Mouse (Mus musculus) CH12.LX (cell line): ENCODE results near the gene Gm17324. TPM values are rescaled to one million over a fixed set of nuclear protein-coding genes. Genes with fewer than 3 reads are reported as not detected.

Experiments used
- DNase-seq: peaks from one replicate; pipeline ENCODE4 v3.0.0-alpha.2; 2013; ENCODE audit errors: extremely low read depth
- H3K27ac ChIP-seq: 2 replicates; pipeline ENCODE4 v1.5.1; 2012; ENCODE audit warnings: low read depth, mild to moderate bottlenecking, control low read depth, moderate library complexity; ENCODE audit not compliant: insufficient read depth
- H3K27me3 ChIP-seq: replicated peaks from 2 replicates; pipeline ENCODE3; 2012; ENCODE audit warnings: inconsistent platforms
- H3K36me3 ChIP-seq, 2 experiments: replicated peaks in 1 of 2; 2 replicates each; pipeline versions ENCODE3 to v1.6.1; 2012; ENCODE audit warnings: inconsistent platforms in 1 of 2, low read length in 1 of 2, mild to moderate bottlenecking in 1 of 2, mixed read lengths in 1 of 2, moderate library complexity in 1 of 2; ENCODE audit not compliant: control insufficient read depth in 1 of 2, insufficient read depth in 1 of 2
- H3K4me1 ChIP-seq, 2 experiments: 2 replicates each; pipeline ENCODE4 v1.6.1; 2012; ENCODE audit warnings: inconsistent platforms in 1 of 2, moderate library complexity in 1 of 2; ENCODE audit not compliant: insufficient read depth in 2 of 2, control insufficient read depth in 1 of 2
- H3K4me2 ChIP-seq: 2 replicates; pipeline ENCODE4 v1.6.1; 2012; ENCODE audit warnings: low read depth, mild to moderate bottlenecking, control low read depth; ENCODE audit not compliant: poor library complexity, insufficient read depth, severe bottlenecking
- H3K4me3 ChIP-seq, 3 experiments: fragments of 150-350 bp in 1 of 3; sonication (generic) in 1 of 3; replicated peaks in 1 of 3; 2 replicates each; pipeline versions ENCODE3 to v1.5.1; 2011 to 2012; ENCODE audit warnings: low read depth in 2 of 3, low read length in 2 of 3, mild to moderate bottlenecking in 2 of 3, moderate library complexity in 2 of 3, control low read depth in 1 of 3, improper control_type of control experiment in 1 of 3, inconsistent platforms in 1 of 3, mixed read lengths in 1 of 3; ENCODE audit not compliant: poor library complexity in 1 of 3
- H3K79me2 ChIP-seq: replicated peaks from 2 replicates; pipeline ENCODE4 v1.6.1; 2012; ENCODE audit warnings: mild to moderate bottlenecking, moderate library complexity; ENCODE audit not compliant: control insufficient read depth, poor library complexity, insufficient read depth, severe bottlenecking; ENCODE audit errors: extremely low read depth
- H3K9ac ChIP-seq: 2 replicates; pipeline ENCODE4 v1.6.1; 2012; ENCODE audit warnings: low read depth, mild to moderate bottlenecking, control low read depth, moderate library complexity; ENCODE audit not compliant: insufficient read depth
- H3K9me3 ChIP-seq: replicated peaks from 2 replicates; pipeline ENCODE3; 2012; ENCODE audit warnings: low read length, inconsistent platforms, mixed read lengths
- CHD1 ChIP-seq: IDR thresholded peaks from 2 replicates; pipeline ENCODE4 v1.6.1; 2012; ENCODE audit warnings: low read depth, low read length, improper control_type of control experiment, inconsistent platforms
- JUN ChIP-seq: IDR thresholded peaks from 2 replicates; pipeline ENCODE4 v1.6.1; 2011; ENCODE audit warnings: low read depth, mild to moderate bottlenecking, low read length, improper control_type of control experiment, moderate library complexity; ENCODE audit not compliant: insufficient read depth
- MAFK ChIP-seq: IDR thresholded peaks from 2 replicates; pipeline ENCODE4 v1.6.1; 2011; ENCODE audit warnings: low read length, improper control_type of control experiment; ENCODE audit not compliant: insufficient replicate concordance
- MAX ChIP-seq: IDR thresholded peaks from 2 replicates; pipeline ENCODE4 v1.6.1; 2011; ENCODE audit warnings: low read length, improper control_type of control experiment
- POLR2A ChIP-seq: IDR thresholded peaks from 2 replicates; pipeline ENCODE4 v1.6.1; 2011; ENCODE audit warnings: low read depth, mild to moderate bottlenecking, improper control_type of control experiment, low read length
- SIN3A ChIP-seq: IDR thresholded peaks from 2 replicates; pipeline ENCODE4 v1.6.1; 2012; ENCODE audit warnings: low read length, improper control_type of control experiment, inconsistent platforms
- USF1 ChIP-seq: IDR thresholded peaks from 2 replicates; pipeline ENCODE4 v1.6.1; 2014; ENCODE audit warnings: low read depth, mild to moderate bottlenecking, inconsistent platforms, low read length, improper control_type of control experiment
- ZC3H11A ChIP-seq: IDR thresholded peaks from 2 replicates; pipeline ENCODE4 v1.6.1; 2012; ENCODE audit warnings: low read depth, mild to moderate bottlenecking, inconsistent platforms, low read length, improper control_type of control experiment
- dilution Hi-C: fragments of 300-500 bp; cut with MboI; formaldehyde crosslinking; loops from 2 replicates; pipeline ENCODE4 v1.14.3; 2020; ENCODE audit warnings: low sequenced_read_pairs; ENCODE audit not compliant: extremely low pct_unique_long_range_greater_than_20kb, extremely low pct_ligation_motif_present
- in situ Hi-C: fragments of 300-500 bp; cut with MboI; formaldehyde crosslinking; loops from 3 replicates; pipeline ENCODE4 v1.14.3; 2019; ENCODE audit warnings: low sequenced_read_pairs, low pct_ligation_motif_present, low pct_unique_long_range_greater_than_20kb, mixed read lengths
- polyA plus RNA-seq: library from polyadenylated mRNA; unstranded; fragments of >175 nt; gene quantifications from 2 replicates; pipeline ENCODE4 v1.2.1, GENCODE M21; 2012; ENCODE audit warnings: low read depth; ENCODE audit not compliant: insufficient read length
- total RNA-seq, 2 experiments: library from RNA; depleted of rRNA; stranded (reverse); fragments of 300-350 nt in 1 of 2; fragments of >200 nt in 1 of 2; gene quantifications; 2 replicates each; pipeline ENCODE4 v1.2.3; 2012 to 2014

The Gm17324 gene
- total and polyA plus RNA-seq, 3 experiments = 0.55 TPM; not detected in 2

GRCm38 (mm10) chr9:78450404-78450803 lies 1.8 kb upstream of the Gm17324 start:
- H3K9me3 ChIP-seq = peaks cover 7% of the 10 kb centered on the region
- TF ChIP-seq USF1 = no peak
- TF ChIP-seq MAFK = no peak
- TF ChIP-seq SIN3A = no peak
- no peak for TF ChIP-seq CHD1
- TF ChIP-seq JUN = no peak
- TF ChIP-seq MAX = no peak
- no peaks in the 10 kb centered on the region for H3K79me2 ChIP-seq
- H3K4me3 ChIP-seq = no peak overlapping the region
- dilution Hi-C loops (no loop called here), in situ Hi-C loops (no loop called here)
- H3K4me2 ChIP-seq = no peak overlapping the region
- H3K4me1 ChIP-seq = peaks cover 7 to 25% of the 10 kb centered on the region in 2 experiments
- H3K27ac ChIP-seq = no peak overlapping the region
- H3K36me3 ChIP-seq = peaks cover 31 to 51% of the 10 kb centered on the region in 2 experiments
- no peak for DNase-seq
- no peak overlapping the region for H3K9ac ChIP-seq
- peaks cover 21% of the 10 kb centered on the region for H3K27me3 ChIP-seq

- Histone ChIP-seq H3K9ac (peak overlapping the region; percentile 17; the same call in 1 of the 2 replicates), H3K4me2 (peak overlapping the region; percentile 32; the same call in 1 of the 2 replicates), H3K79me2 (no peaks in the 10 kb centered on the region), H3K9me3 (peaks cover 23% of the 10 kb centered on the region)
- in situ Hi-C loops = no loop called here
- no peak for TF ChIP-seq USF1
- TF ChIP-seq, all 38 proteins: peak for 0
- Histone ChIP-seq H3K4me1 (peaks cover 7 to 25% of the 10 kb centered on the region in 2 experiments), H3K27ac (no peak overlapping the region), H3K4me3 (peak overlapping the region in 2 of 3 experiments; percentile 17 to 88), H3K27me3 (peaks cover 38% of the 10 kb centered on the region), H3K36me3 (peaks cover 13 to 25% of the 10 kb centered on the region in 2 experiments)
- dilution Hi-C loops = no loop called here
- DNase-seq = no peak
Measured at GRCm38 (mm10) chr9:78447606-78447972, 997 bp downstream of the Gm17324 start.

- H3K9me3 ChIP-seq = peaks cover 27% of the 10 kb centered on the region
- H3K4me1 ChIP-seq = peaks cover 0 to 11% of the 10 kb centered on the region in 2 experiments; a peak in 2 of 4 replicates
- no peak within 1 kb of the TSS for H3K4me3 ChIP-seq
- H3K27ac ChIP-seq = no peak within 1 kb of the TSS
- TF ChIP-seq SIN3A = no peak
- TF ChIP-seq POLR2A = no peak
- TF ChIP-seq ZC3H11A = no peak
- TF ChIP-seq MAX = no peak
- no peaks in the 10 kb centered on the region for H3K79me2 ChIP-seq
- no peaks in the 10 kb centered on the region for H3K36me3 ChIP-seq
- dilution Hi-C loops = no loop called here
- in situ Hi-C loops = no loop called here
- H3K4me2 ChIP-seq = no peak within 1 kb of the TSS
- peaks cover 77% of the 10 kb centered on the region for H3K27me3 ChIP-seq
- H3K9ac ChIP-seq = no peak within 1 kb of the TSS
- DNase-seq = no peak
Measured at GRCm38 (mm10) chr9:78442579-78443392, 5.8 kb downstream of the Gm17324 start, which contains the start of gene Cgas. Gene Cgas, minus strand, starts transcription at chr9:78443237.
